Mouse (Mus musculus) G1E-ER4 (cell line): ENCODE data around the gene Ssr4. TPM values are rescaled to one million over a fixed set of nuclear protein-coding genes. Genes with fewer than 3 reads are reported as not detected.

Source experiments
- GATA1 ChIP-seq: IDR thresholded peaks from one replicate; pipeline ENCODE4 v1.8.0; 2012; ENCODE audit warnings: low read length, inconsistent platforms
- polyA plus RNA-seq: library from polyadenylated mRNA; stranded (reverse); fragments of >175 nt; gene quantifications from 2 replicates; pipeline ENCODE4 v1.2.3, GENCODE M21; 2012

Gene Ssr4
- polyA plus RNA-seq, 1 experiment, result 18.1 TPM

- TF ChIP-seq GATA1, result no peak
Observed at GRCm38 (mm10) chrX:73788501-73788900, 1.7 kb downstream of the Ssr4 start.

DNA sequence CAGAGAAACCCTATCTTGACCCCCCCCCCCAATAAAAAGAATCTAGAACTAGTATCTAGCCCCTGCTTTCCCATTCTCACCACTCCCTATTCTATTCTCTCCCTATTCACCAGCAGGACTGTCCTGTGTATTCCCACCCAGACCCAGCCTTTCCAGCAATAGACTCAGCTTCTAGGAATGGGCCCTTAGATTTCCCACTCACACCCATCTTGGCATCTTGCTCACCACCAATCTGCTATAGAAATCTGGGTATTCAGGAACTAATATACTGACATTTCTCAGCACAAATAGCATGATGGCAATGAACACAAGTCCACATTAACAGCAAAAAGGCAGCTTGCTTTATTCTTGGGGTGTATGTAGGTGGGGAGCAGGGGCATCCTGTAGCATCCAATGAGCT is 6.2 kb downstream of the Ssr4 start:
- TF ChIP-seq GATA1, result no peak

GRCm38 (mm10) chrX:73793505-73793904 is 6.7 kb downstream of the Ssr4 start:
- no peak for TF ChIP-seq GATA1

- TF ChIP-seq GATA1, result no peak
Observed at GRCm38 (mm10) chrX:73797511-73797910, 10.7 kb downstream of the Ssr4 start.

DNA sequence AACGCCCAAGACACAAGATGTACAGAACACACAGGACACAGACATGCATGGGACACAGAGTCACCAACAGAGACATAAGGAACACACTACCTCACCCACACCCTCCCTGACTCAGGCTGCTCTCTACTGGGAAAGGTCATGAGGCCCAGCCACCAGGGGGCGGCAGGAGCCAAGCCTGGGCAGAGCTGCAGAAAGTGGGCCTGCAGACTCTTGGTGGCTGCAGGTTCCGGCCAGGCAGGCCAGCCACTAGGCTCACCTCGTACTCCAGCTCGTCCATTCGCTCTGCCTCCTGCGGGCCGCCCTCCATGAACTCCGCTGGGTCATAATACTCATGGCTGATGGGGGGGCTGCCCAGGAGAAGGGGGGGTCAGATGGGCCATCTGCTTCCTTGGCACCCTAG is 11.7 kb downstream of the Ssr4 start:
- TF ChIP-seq GATA1, result no peak

DNA sequence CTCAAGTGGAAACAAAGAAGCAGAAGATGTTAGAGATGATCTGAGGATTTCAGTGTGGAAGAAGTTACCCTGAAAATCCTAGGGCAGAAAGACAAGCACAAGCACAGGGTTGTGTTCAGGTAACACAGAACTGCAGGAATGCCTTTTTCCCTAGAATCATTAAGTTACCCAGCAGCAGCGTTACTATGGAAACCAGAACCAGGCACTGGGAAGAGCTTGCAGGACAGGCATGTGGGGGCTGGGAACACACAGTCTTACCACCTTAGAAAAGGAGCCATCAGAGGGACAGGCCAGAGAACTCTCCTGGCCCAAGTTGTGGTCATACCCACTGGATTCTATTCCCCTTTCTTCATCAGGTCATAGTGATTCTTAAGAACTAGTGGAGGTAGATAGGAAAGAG is 19.0 kb downstream of the Ssr4 start:
- no peak for TF ChIP-seq GATA1

DNA sequence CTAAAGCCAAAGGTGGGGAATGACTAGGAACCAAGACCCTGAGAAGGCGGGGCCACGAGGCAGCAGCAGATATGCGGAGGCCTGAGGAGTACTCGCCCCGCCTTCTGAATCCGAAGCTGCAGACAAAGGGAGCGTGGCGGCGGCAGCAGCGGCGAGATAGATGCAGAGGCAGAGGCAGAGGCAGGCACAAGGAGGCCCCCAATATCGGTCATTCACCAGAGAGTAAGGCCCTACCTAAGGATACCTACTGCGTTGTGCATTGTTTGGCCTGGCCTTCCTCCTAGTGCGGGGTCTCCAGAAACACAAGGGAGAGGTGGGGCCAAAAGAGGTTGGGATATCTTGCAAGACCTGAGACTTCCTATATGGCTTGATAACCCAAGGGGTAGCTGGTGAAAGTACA is 28.2 kb downstream of the Ssr4 start:
- TF ChIP-seq GATA1, result no peak

GRCm38 (mm10) chrX:73816596-73817314 is 29.9 kb downstream of the Ssr4 start:
- TF ChIP-seq GATA1, result peak; percentile 6

DNA sequence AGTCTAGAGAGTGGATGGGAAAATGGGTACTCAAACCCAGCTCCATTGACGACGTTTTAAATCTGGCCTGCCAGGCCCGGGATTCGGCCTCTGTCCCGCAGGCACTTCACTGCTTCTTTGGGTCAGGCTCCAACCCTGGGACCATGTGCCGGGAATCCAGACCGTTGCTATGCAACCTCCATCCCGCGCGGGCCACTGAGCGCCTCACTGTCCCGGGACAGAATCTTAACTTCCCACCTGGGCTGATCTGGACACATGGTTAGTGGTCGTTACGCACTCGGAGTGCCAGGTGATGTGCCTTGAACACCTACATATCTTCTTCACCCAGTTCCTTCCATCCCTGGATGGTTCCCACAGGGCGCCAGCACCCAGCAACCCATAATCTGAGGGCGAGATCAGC is 36.9 kb downstream of the Ssr4 start:
- TF ChIP-seq GATA1, result no peak

GRCm38 (mm10) chrX:73824185-73825151 is 37.6 kb downstream of the Ssr4 start, which contains the start of gene Pdzd4:
Pdzd4 (minus strand) TSS chrX:73824969.
- no peak for TF ChIP-seq GATA1

GRCm38 (mm10) chrX:73835731-73836130 is 48.9 kb downstream of the Ssr4 start:
- TF ChIP-seq GATA1, result no peak

DNA sequence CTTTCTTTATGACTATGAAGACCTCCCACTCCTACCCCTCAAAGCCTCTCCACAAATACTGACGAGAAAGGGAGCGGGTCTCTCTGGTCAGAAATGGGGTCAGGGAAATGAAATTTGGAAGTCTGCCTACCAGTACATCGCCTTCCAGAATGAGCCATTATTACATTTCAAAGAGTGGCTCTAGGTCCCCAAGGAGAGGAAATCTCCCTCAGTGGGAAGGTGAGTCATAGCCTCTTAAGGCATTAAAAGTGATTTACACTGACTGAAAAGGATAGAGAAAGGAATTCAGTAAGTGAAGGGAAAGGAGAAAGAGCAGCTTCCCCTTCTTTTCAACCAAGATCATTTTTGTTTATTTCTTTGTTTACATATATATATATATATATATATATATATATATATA is 49.9 kb downstream of the Ssr4 start:
- no peak for TF ChIP-seq GATA1

Other genes starting within 250 kb of the Ssr4 start
- 0.06 TPM in 2 replicates for gene Dusp9, start 147.6 kb upstream of the Ssr4 start, polyA plus RNA-seq
- gene Pnck, start 126.9 kb upstream of the Ssr4 start, polyA plus RNA-seq, result not detected in 2 replicates
- 4.1 and 4.5 TPM in 2 replicates for gene Slc6a8, start 113.9 kb upstream of the Ssr4 start, polyA plus RNA-seq
- gene Bcap31, start 70.9 kb upstream of the Ssr4 start, polyA plus RNA-seq, result 8.6 and 10.7 TPM in 2 replicates
- gene Abcd1, start 70.4 kb upstream of the Ssr4 start, polyA plus RNA-seq, result 18.2 and 19.9 TPM in 2 replicates
- not detected in 2 replicates for gene Plxnb3, start 29.9 kb upstream of the Ssr4 start, polyA plus RNA-seq
- gene Srpk3, start 12.6 kb upstream of the Ssr4 start, polyA plus RNA-seq, result not detected in 2 replicates
- 31.6 and 36.9 TPM in 2 replicates for gene Idh3g, start 131 bp upstream of the Ssr4 start, polyA plus RNA-seq
- gene Pdzd4, start 37.9 kb downstream of the Ssr4 start, polyA plus RNA-seq, result not detected in 2 replicates
- not detected in 2 replicates for gene Avpr2, start 105.1 kb downstream of the Ssr4 start, polyA plus RNA-seq
- not detected in 2 replicates for gene L1cam, start 109.1 kb downstream of the Ssr4 start, polyA plus RNA-seq
- 0.82 and 1.1 TPM in 2 replicates for gene Arhgap4, start 134.8 kb downstream of the Ssr4 start, polyA plus RNA-seq
- 198 and 297 TPM in 2 replicates for gene Naa10, start 134.9 kb downstream of the Ssr4 start, polyA plus RNA-seq
- 30.4 and 144 TPM in 2 replicates for gene Renbp, start 143.8 kb downstream of the Ssr4 start, polyA plus RNA-seq
- 168 and 221 TPM in 2 replicates for gene Hcfc1, start 179.3 kb downstream of the Ssr4 start, polyA plus RNA-seq
- gene Irak1, start 236.9 kb downstream of the Ssr4 start, polyA plus RNA-seq, result 306 and 346 TPM in 2 replicates